Mouse (Mus musculus): ENCODE data around the gene Sgf29.

DNA sequence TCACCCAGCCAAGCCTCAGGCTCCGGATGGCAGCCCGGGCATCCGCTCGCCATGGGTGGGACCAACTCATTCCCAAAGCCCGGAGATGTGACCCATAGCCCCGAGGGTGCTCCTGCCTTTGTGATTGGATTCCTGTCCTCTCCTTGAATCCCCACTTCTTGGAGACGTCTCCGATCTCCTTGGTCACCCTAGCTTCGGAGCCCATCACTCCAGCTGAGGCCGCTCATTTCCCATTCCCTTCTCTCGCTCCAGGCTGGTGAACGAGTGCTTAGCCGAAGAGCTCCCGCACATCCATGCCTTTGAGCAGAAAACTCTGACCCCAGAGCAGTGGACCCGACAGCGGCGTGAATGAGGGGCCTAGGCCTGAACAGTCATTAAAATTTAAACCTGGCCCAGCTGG lies 47.2 kb downstream of the Sgf29 start:
- TF ChIP-seq EP300 (IDR thresholded peaks at IDR 0.05; ENCODE audit: insufficient read depth, low read depth, low read length), result no peak
- no peak for TF ChIP-seq POLR2A (IDR thresholded peaks at IDR 0.05; ENCODE audit: insufficient read depth, low read depth, low read length)
